Mouse (Mus musculus) ES-E14 (cell line): ENCODE measurements around the gene Ccnt2.

Experiments used
- HCFC1 ChIP-seq: IDR thresholded peaks from 2 replicates; pipeline ENCODE4 v1.6.1; 2012; ENCODE audit warnings: low read length, inconsistent platforms, borderline replicate concordance; ENCODE audit not compliant: insufficient read depth
- MAFK ChIP-seq: IDR thresholded peaks from 2 replicates; pipeline ENCODE4 v1.6.1; 2014; ENCODE audit warnings: mild to moderate bottlenecking, low read depth, low read length, inconsistent platforms; ENCODE audit not compliant: insufficient read depth
- ZC3H11A ChIP-seq: IDR thresholded peaks from 2 replicates; pipeline ENCODE4 v1.6.1; 2012; ENCODE audit warnings: low read depth, mild to moderate bottlenecking, inconsistent platforms, low read length, borderline replicate concordance
- ZNF384 ChIP-seq: IDR thresholded peaks from 2 replicates; pipeline ENCODE4 v1.6.1; 2012; ENCODE audit warnings: low read depth, low read length, inconsistent platforms

- TF ChIP-seq MAFK (no peak), HCFC1 (no peak), ZC3H11A (no peak), ZNF384 (no peak)
These were observed 11.9 kb downstream of the Ccnt2 start for GRCm38 (mm10) chr1:127785882-127786281.
